Mouse (Mus musculus) spleen, adult 2 months (tissue): ENCODE data around the gene Lrig2.

Experiments used
- CTCF ChIP-seq: fragments of 200-500 bp; IDR thresholded peaks from 2 replicates; pipeline ENCODE4 v1.5.1; 2011; ENCODE audit warnings: mild to moderate bottlenecking, inconsistent platforms; ENCODE audit not compliant: insufficient read depth, insufficient read length, insufficient replicate concordance; ENCODE audit errors: extremely low read depth
- POLR2A ChIP-seq: fragments of 200-500 bp; IDR thresholded peaks from 2 replicates; pipeline ENCODE4 v1.6.1; 2011; ENCODE audit warnings: low read depth, low read length, inconsistent platforms

GRCm38 (mm10) chr3:104389449-104389848 lies 122.3 kb downstream of the Lrig2 start:
- TF ChIP-seq CTCF (no peak), POLR2A (no peak)
